Mouse (Mus musculus) hindbrain, embryonic 16.5 days (tissue): ENCODE measurements at regions not wholly inside any gene's neighbourhood (a gene's known extent, or its start where the extent isn't known, plus 50 kb on each side); places are given as distances from the start of the nearest gene placed in this dataset.

Experiments
- ATAC-seq: fragments of 200-750 bp; cut with Nextera tagmentation; 2 replicates; pipeline ENCODE4 v1.8.0; 2017; ENCODE audit warnings: moderate TSS enrichment, moderate library complexity
- H3K27ac ChIP-seq: fragments of 300-500 bp; sonication (generic); 2 replicates; pipeline ENCODE4 v1.5.1; 2014; ENCODE audit warnings: low read depth, mild to moderate bottlenecking, control low read depth, low read length, moderate library complexity
- H3K27me3 ChIP-seq: fragments of 300-500 bp; sonication (generic); replicated peaks from 2 replicates; pipeline ENCODE4 v1.6.1; 2014; ENCODE audit warnings: low read length; ENCODE audit not compliant: control insufficient read depth, insufficient read depth
- H3K36me3 ChIP-seq: fragments of 300-500 bp; sonication (generic); 2 replicates; pipeline ENCODE4 v1.6.1; 2014; ENCODE audit warnings: mild to moderate bottlenecking, low read length, moderate library complexity, mixed read lengths; ENCODE audit not compliant: control insufficient read depth, insufficient read depth
- H3K4me1 ChIP-seq: fragments of 300-500 bp; sonication (generic); 2 replicates; pipeline ENCODE4 v1.6.1; 2014; ENCODE audit warnings: low read depth, low read length; ENCODE audit not compliant: control insufficient read depth, insufficient read depth
- H3K4me2 ChIP-seq: fragments of 300-500 bp; sonication (generic); 2 replicates; pipeline ENCODE4 v1.6.1; 2014; ENCODE audit warnings: mild to moderate bottlenecking, low read length, control low read depth, moderate library complexity
- H3K4me3 ChIP-seq: fragments of 300-500 bp; sonication (generic); 2 replicates; pipeline ENCODE4 v1.5.1; 2014; ENCODE audit warnings: mild to moderate bottlenecking, low read length, control low read depth, moderate library complexity
- H3K9ac ChIP-seq: fragments of 300-500 bp; sonication (generic); 2 replicates; pipeline ENCODE4 v1.6.1; 2014; ENCODE audit warnings: low read depth, mild to moderate bottlenecking, control low read depth, low read length, moderate library complexity
- H3K9me3 ChIP-seq: fragments of 300-500 bp; sonication (generic); 2 replicates; pipeline ENCODE4 v1.6.1; 2014; ENCODE audit warnings: mild to moderate bottlenecking, low read length, moderate library complexity; ENCODE audit not compliant: control insufficient read depth
- WGBS: fragments of 180-500 bp; shearing (Covaris S2); extraction: QIAGEN DNeasy Blood & Tissue Kit; methylation state at CpG from one replicate; pipeline ENCODE4 v1.1.7; 2014; 5-methylcytosine and 5-hydroxymethylcytosine counted together

- Histone ChIP-seq H3K9ac (no peak overlapping the region), H3K9me3 (no peaks in the 10 kb centered on the region), H3K4me1 (no peaks in the 10 kb centered on the region), H3K4me3 (no peak overlapping the region), H3K27me3 (no peaks in the 10 kb centered on the region), H3K4me2 (no peak overlapping the region), H3K36me3 (no peaks in the 10 kb centered on the region), H3K27ac (no peak overlapping the region)
- WGBS = 88% methylated on average over 7 of the region's 7 CpGs
- no peak for ATAC-seq
Measured at GRCm38 (mm10) chr11:63543971-63544696, 378.0 kb downstream of the Hs3st3b1 start.

GRCm38 (mm10) chr11:63545516-63545915 lies 376.6 kb downstream of the Hs3st3b1 start:
- H3K36me3 ChIP-seq = no peaks in the 10 kb centered on the region
- no peak overlapping the region for H3K27ac ChIP-seq
- H3K9ac ChIP-seq = no peak overlapping the region
- WGBS = 37% methylated on average over 7 of the region's 7 CpGs
- no peaks in the 10 kb centered on the region for H3K9me3 ChIP-seq
- no peaks in the 10 kb centered on the region for H3K4me1 ChIP-seq
- no peak overlapping the region for H3K4me2 ChIP-seq
- no peaks in the 10 kb centered on the region for H3K27me3 ChIP-seq
- no peak for ATAC-seq
- H3K4me3 ChIP-seq = no peak overlapping the region

- Histone ChIP-seq H3K9ac (no peak overlapping the region), H3K4me1 (no peaks in the 10 kb centered on the region), H3K36me3 (no peaks in the 10 kb centered on the region), H3K27me3 (no peaks in the 10 kb centered on the region), H3K4me2 (no peak overlapping the region), H3K9me3 (no peaks in the 10 kb centered on the region), H3K27ac (no peak overlapping the region), H3K4me3 (no peak overlapping the region)
- WGBS = 64% methylated on average over 6 of the region's 6 CpGs
- no peak for ATAC-seq
Measured at GRCm38 (mm10) chr11:63560466-63560865, 361.6 kb downstream of the Hs3st3b1 start.

GRCm38 (mm10) chr11:63562696-63563095 lies 359.4 kb downstream of the Hs3st3b1 start:
- Histone ChIP-seq H3K9ac (no peak overlapping the region), H3K36me3 (no peaks in the 10 kb centered on the region), H3K27me3 (no peaks in the 10 kb centered on the region), H3K9me3 (no peaks in the 10 kb centered on the region), H3K4me1 (no peaks in the 10 kb centered on the region), H3K4me3 (no peak overlapping the region), H3K27ac (no peak overlapping the region), H3K4me2 (no peak overlapping the region)
- 63% methylated on average over 2 of the region's 2 CpGs for WGBS
- no peak for ATAC-seq

GRCm38 (mm10) chr11:63565471-63566232 lies 356.4 kb downstream of the Hs3st3b1 start:
- no peaks in the 10 kb centered on the region for H3K27me3 ChIP-seq
- H3K4me3 ChIP-seq = no peak overlapping the region
- no peak for ATAC-seq
- no peak overlapping the region for H3K27ac ChIP-seq
- no peak overlapping the region for H3K9ac ChIP-seq
- 78% methylated on average over 8 of the region's 8 CpGs for WGBS
- no peaks in the 10 kb centered on the region for H3K9me3 ChIP-seq
- no peaks in the 10 kb centered on the region for H3K36me3 ChIP-seq
- no peak overlapping the region for H3K4me2 ChIP-seq
- no peaks in the 10 kb centered on the region for H3K4me1 ChIP-seq

- Histone ChIP-seq H3K36me3 (no peaks in the 10 kb centered on the region), H3K27me3 (no peaks in the 10 kb centered on the region), H3K27ac (no peak overlapping the region), H3K4me2 (no peak overlapping the region), H3K9ac (no peak overlapping the region), H3K4me1 (no peaks in the 10 kb centered on the region), H3K4me3 (no peak overlapping the region), H3K9me3 (no peaks in the 10 kb centered on the region)
- no peak for ATAC-seq
- WGBS = 67% methylated on average over 15 of the region's 15 CpGs
Measured at GRCm38 (mm10) chr11:63569785-63570479, 352.2 kb downstream of the Hs3st3b1 start.

GRCm38 (mm10) chr11:63570646-63571045 lies 351.4 kb downstream of the Hs3st3b1 start:
- H3K9ac ChIP-seq = no peak overlapping the region
- no peak for ATAC-seq
- H3K9me3 ChIP-seq = no peaks in the 10 kb centered on the region
- no peaks in the 10 kb centered on the region for H3K4me1 ChIP-seq
- no peak overlapping the region for H3K4me2 ChIP-seq
- H3K4me3 ChIP-seq = no peak overlapping the region
- no peaks in the 10 kb centered on the region for H3K27me3 ChIP-seq
- WGBS = 72% methylated on average over 1 of the region's 1 CpGs
- no peak overlapping the region for H3K27ac ChIP-seq
- H3K36me3 ChIP-seq = no peaks in the 10 kb centered on the region

GRCm38 (mm10) chr11:63573271-63573670 lies 348.8 kb downstream of the Hs3st3b1 start:
- 81% methylated on average over 2 of the region's 2 CpGs for WGBS
- H3K4me3 ChIP-seq = no peak overlapping the region
- ATAC-seq = no peak

GRCm38 (mm10) chr11:63583321-63583720 lies 338.8 kb downstream of the Hs3st3b1 start:
- Histone ChIP-seq H3K27me3 (no peaks in the 10 kb centered on the region), H3K4me3 (no peak overlapping the region), H3K36me3 (no peaks in the 10 kb centered on the region), H3K9ac (no peak overlapping the region), H3K4me2 (no peak overlapping the region), H3K27ac (no peak overlapping the region), H3K4me1 (no peaks in the 10 kb centered on the region), H3K9me3 (no peaks in the 10 kb centered on the region)
- WGBS = 64% methylated on average over 3 of the region's 3 CpGs
- no peak for ATAC-seq

More at GRCm38 (mm10) chr11:63573271-63573670, 348.8 kb downstream of the Hs3st3b1 start:
- Histone ChIP-seq H3K36me3 (no peaks in the 10 kb centered on the region), H3K9ac (no peak overlapping the region), H3K9me3 (no peaks in the 10 kb centered on the region), H3K4me1 (no peaks in the 10 kb centered on the region), H3K4me2 (no peak overlapping the region), H3K27ac (no peak overlapping the region), H3K27me3 (no peaks in the 10 kb centered on the region)
